Mouse (Mus musculus) cerebellum, postnatal 36 days (tissue): ENCODE measurements around the gene Rgs3.
A peak's percentile ranks its signal among the peaks of the same experiment; 100 is the strongest.

ENCODE experiments used
- DNase-seq, 2 experiments: peaks; one replicate each; pipeline ENCODE4 v3.0.0; 2021 to 2022; ENCODE audit warnings: mixed read lengths in 2 of 2

Gene Rgs3

GRCm38 (mm10) chr4:62606905-62607304, 47.3 kb downstream of the Rgs3 start:
- DNase-seq: no peak

GRCm38 (mm10) chr4:62607345-62607744, 47.7 kb downstream of the Rgs3 start:
- DNase-seq: no peak

- DNase-seq: no peak
Observed at GRCm38 (mm10) chr4:62607805-62608204, 48.2 kb downstream of the Rgs3 start.

DNA sequence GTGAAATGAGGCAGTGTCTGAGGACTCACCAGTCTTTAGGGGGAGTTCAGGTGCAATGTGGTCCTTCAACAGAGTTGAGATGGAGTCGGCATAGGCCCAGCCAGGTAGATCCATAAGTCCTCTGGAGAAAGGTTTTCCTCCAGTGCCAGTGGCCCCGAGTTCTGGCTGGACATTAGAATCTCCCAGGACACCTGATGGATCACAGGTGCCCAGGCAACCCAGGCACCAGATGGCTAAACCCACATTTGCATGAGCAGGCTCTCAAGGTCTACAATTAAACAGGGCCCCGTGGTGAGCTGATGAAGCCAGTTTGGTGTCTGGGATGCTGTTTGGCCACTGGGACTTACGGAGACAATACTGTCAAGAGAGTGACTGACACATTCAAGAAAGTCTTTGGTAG, 49.7 kb downstream of the Rgs3 start:
- DNase-seq: peak in 1 of 2 experiments; percentile 37

DNA sequence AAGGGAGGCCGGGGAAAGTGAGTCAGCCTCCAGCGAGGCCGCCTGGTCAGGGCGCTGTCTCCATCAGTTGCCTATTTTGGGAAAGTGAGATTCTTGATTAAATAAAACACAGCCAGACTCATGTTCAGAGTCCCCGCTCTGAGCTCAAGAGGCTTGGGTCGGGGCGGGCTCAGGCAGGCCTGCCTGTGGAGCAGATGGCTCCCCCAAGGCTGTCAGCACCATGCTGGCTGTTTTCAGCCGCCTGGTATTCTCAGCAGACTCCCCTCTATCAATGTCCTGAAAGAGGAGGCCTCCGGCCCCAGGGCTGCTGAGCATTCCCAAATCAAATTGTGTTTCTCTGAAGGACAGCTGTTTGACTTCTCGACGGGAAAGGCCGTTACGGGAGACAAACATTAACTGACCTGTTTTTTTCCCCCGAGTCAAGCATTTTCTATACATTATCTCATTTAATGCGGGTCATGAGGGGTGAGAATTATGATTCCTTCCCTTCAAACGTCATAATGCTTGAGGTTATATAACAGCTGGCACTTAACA, 50.6 kb downstream of the Rgs3 start:
- DNase-seq: peak in 1 of 2 experiments; percentile 51

DNA sequence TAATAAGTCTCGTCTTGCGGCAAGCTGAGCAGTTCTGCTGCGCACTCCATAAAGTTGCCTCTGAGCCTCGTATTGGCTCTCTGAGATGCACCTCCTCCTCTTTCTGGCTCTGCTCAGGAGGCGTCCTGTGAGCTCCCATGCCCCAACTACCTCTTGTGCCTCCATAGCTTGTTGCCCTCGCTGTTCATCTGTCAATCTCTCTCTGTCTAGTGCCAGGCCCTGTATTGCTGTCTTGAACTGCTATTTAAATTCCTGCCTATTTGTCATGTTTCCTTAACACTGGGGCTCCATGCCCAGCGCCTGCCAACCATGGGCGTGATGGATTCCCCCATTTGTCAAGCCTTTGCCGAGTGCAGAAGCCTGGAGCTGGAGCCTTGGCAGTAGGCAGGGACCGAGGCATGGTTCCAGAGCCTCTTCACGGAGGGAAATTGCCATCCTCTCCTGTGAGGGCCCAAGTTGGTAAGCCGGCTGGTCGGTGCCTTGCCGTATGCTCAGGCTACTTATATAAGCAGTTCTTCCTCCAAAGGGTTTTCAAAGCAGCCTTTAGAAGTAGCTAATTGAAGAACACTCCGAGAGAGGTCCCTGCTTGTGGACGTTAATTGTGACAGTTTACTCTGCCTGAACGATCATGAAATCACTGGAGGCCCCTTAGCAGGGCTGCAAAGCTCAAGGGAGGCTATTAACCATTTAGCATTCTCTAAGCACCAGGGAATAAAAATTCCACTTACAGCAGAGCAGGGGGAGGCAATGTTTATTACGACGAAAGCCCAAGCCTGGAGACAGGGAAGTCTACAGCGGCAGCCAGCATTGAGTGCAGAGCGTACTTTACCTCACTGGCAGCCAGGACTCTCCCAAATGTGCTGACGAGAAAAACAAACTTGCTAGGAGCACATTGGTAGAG, 53.2 kb downstream of the Rgs3 start:
- peak; percentile 85 to 87 for DNase-seq

- no peak for DNase-seq
Observed at GRCm38 (mm10) chr4:62613646-62614365, 54.2 kb downstream of the Rgs3 start.

GRCm38 (mm10) chr4:62617856-62618440, 58.3 kb downstream of the Rgs3 start:
- no peak for DNase-seq

DNA sequence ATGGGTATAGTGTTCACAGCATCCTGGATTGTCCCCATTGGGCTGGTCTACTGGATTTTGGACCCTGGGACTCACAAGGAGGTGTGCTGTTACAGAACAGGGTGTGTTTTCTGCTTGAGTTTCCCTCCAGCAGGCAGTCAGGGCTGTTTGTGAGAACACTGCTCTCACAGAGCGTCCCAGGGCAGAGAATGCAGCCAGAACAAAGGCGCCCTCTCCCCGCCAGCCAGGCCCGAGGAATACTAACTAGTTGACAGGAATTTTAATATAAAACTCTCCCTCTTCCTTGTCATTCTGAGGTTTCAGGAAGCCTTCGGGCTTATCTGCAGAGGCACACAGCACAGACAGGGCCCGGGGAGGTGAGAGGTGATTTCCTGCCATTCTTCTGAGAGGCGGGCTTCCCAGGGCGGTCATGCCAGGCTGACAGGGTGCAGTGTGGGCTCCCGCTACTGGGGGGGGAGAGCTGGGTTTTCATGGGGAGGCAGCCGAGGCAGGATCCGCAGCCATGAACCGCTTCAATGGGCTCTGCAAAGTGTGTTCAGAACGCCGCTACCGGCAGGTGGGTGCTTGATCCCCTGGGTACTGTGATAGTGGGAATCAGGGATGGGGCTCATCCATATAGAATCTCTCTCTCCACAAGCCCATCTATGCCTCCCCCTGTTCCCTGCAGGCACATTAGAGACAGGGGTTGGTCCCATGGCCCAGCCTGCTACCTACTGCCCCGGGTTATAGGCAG, 59.8 kb downstream of the Rgs3 start:
- no peak for DNase-seq

GRCm38 (mm10) chr4:62619965-62620244, 60.3 kb downstream of the Rgs3 start:
- DNase-seq: no peak

- DNase-seq: no peak
Observed at GRCm38 (mm10) chr4:62621151-62621550, 61.5 kb downstream of the Rgs3 start.

GRCm38 (mm10) chr4:62621880-62622675, 62.4 kb downstream of the Rgs3 start:
- no peak for DNase-seq

DNA sequence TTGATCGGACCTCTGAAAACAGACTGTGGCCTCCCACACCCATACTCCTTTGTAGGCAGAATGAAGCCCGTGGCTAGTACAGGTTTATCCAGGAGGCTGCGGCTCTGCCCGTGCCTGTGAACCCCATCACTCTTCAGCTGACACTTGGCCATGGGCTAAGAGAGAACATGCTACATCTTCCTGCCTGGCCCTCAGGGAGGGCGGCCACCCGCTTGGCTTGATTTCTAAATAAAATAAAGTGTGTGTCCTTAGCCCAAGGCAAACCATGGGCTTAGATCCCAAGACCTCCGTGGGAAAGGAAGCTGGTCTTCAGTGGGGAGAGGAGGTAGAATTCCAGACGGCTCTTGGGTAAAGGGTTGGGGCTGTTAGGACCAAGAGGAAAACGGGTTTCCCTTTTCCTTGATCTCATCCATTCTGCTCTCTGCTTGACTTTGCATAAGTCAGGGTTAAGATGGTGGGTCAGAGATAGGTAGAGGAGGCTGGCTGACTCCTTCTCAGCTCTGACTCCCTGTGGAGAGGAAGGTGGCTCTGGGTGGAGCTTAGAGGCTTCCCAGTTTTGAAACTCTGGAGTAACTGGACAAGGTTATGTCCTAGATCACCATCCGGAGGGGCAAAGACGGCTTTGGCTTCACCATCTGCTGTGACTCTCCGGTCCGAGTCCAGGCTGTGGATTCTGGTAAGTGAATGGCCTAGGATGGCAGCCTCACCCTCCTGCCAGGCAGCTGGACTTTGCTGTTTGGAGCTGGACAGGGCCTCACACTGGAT, 63.8 kb downstream of the Rgs3 start:
- no peak for DNase-seq

GRCm38 (mm10) chr4:62624679-62625450, 65.2 kb downstream of the Rgs3 start:
- DNase-seq: no peak

- DNase-seq: no peak
Observed at GRCm38 (mm10) chr4:62625451-62626061, 65.9 kb downstream of the Rgs3 start.

DNA sequence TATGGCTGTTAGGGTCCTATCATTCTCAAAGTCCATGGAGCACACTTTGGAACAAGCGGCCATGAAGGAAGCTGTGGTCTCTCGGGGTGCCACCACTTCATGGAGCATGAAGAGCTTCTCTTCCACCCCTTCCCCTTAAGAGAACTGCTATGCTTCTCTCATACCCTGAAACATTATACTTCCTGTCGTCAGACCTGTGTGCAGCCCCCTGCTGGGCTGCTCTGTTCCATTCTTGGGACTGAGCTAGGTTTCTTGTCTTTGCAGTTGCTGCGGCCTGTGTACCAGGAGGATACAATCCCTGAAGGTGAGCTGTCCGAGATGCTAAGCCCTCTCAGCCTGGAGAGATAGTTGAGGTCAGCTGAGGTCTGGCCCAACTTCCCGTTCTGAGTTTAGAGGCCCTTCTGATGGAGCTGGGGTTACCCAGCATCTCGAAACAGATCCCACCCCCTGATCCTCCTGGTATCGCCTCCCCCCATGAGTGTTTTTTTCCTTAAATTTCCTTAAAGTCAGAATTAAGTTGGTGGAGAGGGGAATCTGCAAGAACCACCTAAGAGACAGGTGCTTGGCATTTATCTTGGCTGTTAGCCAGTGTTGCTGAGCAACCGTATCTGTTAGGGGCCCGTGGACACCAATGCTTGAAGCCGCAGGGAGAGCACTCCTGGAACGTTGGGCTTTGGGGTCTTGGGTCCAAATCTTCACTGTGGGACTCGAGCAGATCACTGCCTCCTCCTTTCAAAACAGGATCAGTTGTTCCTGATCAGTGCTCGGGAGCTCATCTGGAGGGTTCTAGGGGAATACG, 66.8 kb downstream of the Rgs3 start:
- DNase-seq: no peak

- no peak for DNase-seq
Observed at GRCm38 (mm10) chr4:62627331-62627730, 67.7 kb downstream of the Rgs3 start.

DNA sequence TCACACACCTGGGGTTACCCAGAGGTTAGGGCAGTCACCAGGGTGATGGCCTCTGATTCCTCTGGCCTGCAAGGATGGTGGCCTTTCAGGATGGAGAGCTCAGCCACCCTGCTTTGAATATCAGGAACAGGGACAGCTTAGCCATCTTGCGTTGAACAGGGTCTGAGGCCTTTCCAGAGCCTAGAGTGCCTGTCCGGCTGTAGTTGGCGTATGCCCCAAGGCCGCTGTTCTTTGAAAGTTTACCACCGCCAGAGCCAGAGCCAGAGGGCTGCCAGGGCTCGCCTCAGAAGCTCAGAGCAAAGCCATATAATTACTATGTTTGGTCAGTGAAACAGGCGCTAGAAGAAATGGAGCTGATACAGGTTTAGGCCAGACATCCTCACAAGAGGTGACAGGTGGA, 68.9 kb downstream of the Rgs3 start:
- DNase-seq: no peak

DNA sequence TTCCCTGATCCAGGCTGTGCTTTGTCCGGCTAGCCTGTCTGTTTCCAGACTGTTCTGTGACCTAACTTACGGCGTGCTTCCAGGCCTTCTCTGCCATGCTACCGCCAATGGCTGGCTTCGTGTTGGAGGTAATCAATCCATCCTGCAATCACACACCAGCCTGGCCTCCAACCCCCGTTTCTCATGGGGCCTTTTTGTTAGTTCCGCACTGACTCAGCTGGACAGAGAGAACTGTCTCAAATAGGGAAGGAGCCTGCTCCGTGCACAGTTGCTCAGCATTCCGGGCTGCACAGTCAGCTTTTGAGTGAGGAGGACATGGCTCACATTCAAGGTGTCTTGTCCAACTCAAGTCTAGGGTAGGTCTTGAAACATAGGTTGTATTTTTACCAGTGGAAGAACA, 69.8 kb downstream of the Rgs3 start:
- no peak for DNase-seq
